Mouse (Mus musculus): ENCODE data around the gene Rimbp2. TPM values are rescaled to one million over a fixed set of nuclear protein-coding genes. Genes with fewer than 3 reads are reported as not detected.

Rimbp2 gene
- polyA plus RNA-seq, 1 experiment from 2014 or later: 0.13 TPM

DNA sequence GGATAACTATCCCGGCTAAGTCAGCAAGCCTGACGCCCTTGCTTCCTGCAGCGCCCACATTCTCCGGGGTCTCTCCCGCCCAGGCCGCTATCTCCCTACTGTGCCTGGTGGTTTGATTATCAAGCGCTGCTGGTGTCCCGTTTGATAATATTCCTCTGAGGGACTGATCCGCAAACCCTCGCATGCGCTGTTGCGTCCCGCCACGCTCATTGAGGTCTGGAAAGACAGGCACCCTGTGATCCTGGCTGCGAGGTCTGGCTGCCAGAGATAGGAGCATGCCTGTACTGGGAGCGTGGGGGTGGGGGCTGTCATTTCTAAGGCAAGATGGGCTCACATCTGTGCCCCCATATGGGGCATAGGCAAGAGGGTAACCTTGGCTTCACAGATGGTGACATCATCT is 238.1 kb downstream of the Rimbp2 start:
- ATAC-seq (ENCODE audit: insufficient number of reproducible peaks, low FRiP score): no peak
- H3K9ac ChIP-seq: no peak overlapping the region
- H3K4me2 ChIP-seq: peak overlapping the region; percentile 44
- no peak overlapping the region for H3K4me3 ChIP-seq
- H3K27me3 ChIP-seq (replicated peaks): no peaks in the 10 kb centered on the region
- 20% methylated on average over 16 of the region's 16 CpGs for WGBS
- H3K9me3 ChIP-seq (replicated peaks): 0 out of 2 replicates have a peak, but pooled peaks cover 3% of the 10 kb centered on the region
- H3K27ac ChIP-seq (ENCODE audit: poor library complexity, severe bottlenecking): no peak overlapping the region
- H3K4me1 ChIP-seq (replicated peaks): 0 out of 2 replicates have a peak, but pooled peaks cover 8% of the 10 kb centered on the region
- H3K36me3 ChIP-seq: no peaks in the 10 kb centered on the region

DNA sequence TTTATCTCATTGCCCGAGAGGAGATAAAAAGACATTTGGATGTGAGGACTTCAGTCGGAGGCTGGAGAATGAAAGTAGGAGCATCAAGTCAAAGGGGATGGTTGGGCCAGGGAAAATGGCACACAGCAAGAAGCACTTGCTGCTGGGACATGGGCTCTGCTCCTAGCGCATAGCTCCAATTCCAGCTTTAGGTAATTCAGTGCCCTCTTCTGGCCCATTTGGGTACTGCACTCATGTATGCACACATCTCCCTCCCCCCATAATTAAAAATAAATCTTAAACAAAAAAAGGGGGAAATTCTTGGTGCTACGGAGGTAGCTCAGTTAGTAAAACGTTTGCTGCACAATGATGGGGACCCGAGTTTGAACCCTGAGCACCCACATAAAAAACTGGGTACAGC is 241.4 kb downstream of the Rimbp2 start:
- Histone ChIP-seq H3K9me3 (replicated peaks) (no peaks in the 10 kb centered on the region), H3K4me3 (no peak overlapping the region), H3K27ac (ENCODE audit: poor library complexity, severe bottlenecking) (no peak overlapping the region), H3K36me3 (no peaks in the 10 kb centered on the region), H3K4me1 (replicated peaks) (0 out of 2 replicates have a peak, but pooled peaks cover 8% of the 10 kb centered on the region), H3K27me3 (replicated peaks) (no peaks in the 10 kb centered on the region), H3K9ac (no peak overlapping the region), H3K4me2 (no peak overlapping the region)
- 79% methylated on average over 6 of the region's 6 CpGs for WGBS
- ATAC-seq (ENCODE audit: insufficient number of reproducible peaks, low FRiP score): no peak

DNA sequence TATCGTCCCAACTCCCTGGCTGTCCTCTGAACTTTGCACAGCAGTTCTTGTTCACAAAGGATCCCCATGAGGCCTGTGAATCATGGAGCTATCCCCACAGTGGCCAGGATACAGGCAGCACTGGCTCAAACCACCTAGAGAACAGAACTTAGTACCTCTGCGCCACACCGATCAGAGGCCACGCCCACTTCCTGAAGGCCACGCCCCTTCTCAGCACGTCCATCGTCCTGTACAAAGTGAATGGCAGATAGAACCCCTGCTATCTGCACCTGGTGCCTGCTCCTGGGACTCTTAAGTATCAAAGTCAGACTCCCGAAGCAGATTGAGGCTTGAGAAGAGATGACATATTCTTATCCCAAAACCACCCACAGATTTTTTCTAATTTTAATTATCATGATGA is 242.7 kb downstream of the Rimbp2 start:
- no peak overlapping the region for H3K27ac ChIP-seq (ENCODE audit: poor library complexity, severe bottlenecking)
- WGBS: 15% methylated on average over 8 of the region's 8 CpGs
- H3K36me3 ChIP-seq: no peaks in the 10 kb centered on the region
- ATAC-seq (ENCODE audit: insufficient number of reproducible peaks, low FRiP score): no peak
- H3K27me3 ChIP-seq (replicated peaks): no peaks in the 10 kb centered on the region
- H3K4me1 ChIP-seq (replicated peaks): 0 out of 2 replicates have a peak, but pooled peaks cover 8% of the 10 kb centered on the region
- no peak overlapping the region for H3K4me2 ChIP-seq
- H3K9ac ChIP-seq: no peak overlapping the region
- no peak overlapping the region for H3K4me3 ChIP-seq
- H3K9me3 ChIP-seq (replicated peaks): peaks cover 4% of the 10 kb centered on the region; the same call in 1 of the 2 replicates

DNA sequence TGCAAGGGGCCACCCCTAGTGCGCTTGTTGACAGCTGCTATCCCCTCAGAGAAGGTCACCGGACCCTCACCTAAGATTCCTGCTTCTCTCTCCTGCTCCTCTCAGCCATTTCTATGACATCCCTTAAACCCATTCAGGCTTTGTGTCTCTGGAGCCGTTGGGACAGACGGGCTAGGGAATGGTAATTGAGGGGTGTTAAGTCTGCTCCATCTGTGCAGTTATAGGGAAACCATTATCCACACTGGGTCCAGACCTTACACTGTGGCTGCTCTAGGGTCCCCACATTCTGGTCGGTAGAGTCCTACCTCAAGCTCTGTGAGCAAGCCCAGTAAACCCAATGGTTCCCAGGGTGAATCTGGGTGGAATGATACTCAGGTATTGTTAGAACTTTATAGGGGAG is 244.4 kb downstream of the Rimbp2 start:
- 74% methylated on average over 5 of the region's 5 CpGs for WGBS

More for the DNA sequence above, 244.4 kb downstream of the Rimbp2 start:
- no peak overlapping the region for H3K9ac ChIP-seq
- no peak overlapping the region for H3K4me3 ChIP-seq
- H3K27me3 ChIP-seq (replicated peaks): no peaks in the 10 kb centered on the region
- no peak overlapping the region for H3K27ac ChIP-seq (ENCODE audit: poor library complexity, severe bottlenecking)
- no peak overlapping the region for H3K4me2 ChIP-seq
- 0 out of 2 replicates have a peak, but pooled peaks cover 5% of the 10 kb centered on the region for H3K4me1 ChIP-seq (replicated peaks)
- peaks cover 4% of the 10 kb centered on the region; the same call in 1 of the 2 replicates for H3K9me3 ChIP-seq (replicated peaks)
- ATAC-seq (ENCODE audit: insufficient number of reproducible peaks, low FRiP score): no peak
- no peaks in the 10 kb centered on the region for H3K36me3 ChIP-seq

Other genes starting within 250 kb of the Rimbp2 start
- gene Stx2, start 55.1 kb upstream of the Rimbp2 start, polyA plus RNA-seq (2016; fragmentation: Nextera tagmentation; extraction: Ambion mirVana): 19.3 and 21.3 TPM in 2 replicates
- gene Ran, start 66.6 kb upstream of the Rimbp2 start, polyA plus RNA-seq (2016; fragmentation: Nextera tagmentation; extraction: Ambion mirVana): 426 and 432 TPM in 2 replicates
- gene Adgrd1, start 143.3 kb upstream of the Rimbp2 start, polyA plus RNA-seq (2016; fragmentation: Nextera tagmentation; extraction: Ambion mirVana): 0.31 and 0.54 TPM in 2 replicates